Mouse (Mus musculus): ENCODE measurements around the gene Tgfbr2. TPM values are rescaled to one million over a fixed set of nuclear protein-coding genes. Genes with fewer than 3 reads are reported as not detected.

Gene Tgfbr2
- polyA plus RNA-seq (2014; fragmentation: Nextera tagmentation; extraction: Ambion mirVana): 12.4 and 13.8 TPM in 2 replicates

GRCm38 (mm10) chr9:116174481-116175461 is at the start of gene Tgfbr2:
Gene Tgfbr2 (minus strand): TSS chr9:116175360.
- Histone ChIP-seq H3K9ac (ENCODE audit: low read depth, low read length) (peak within 1 kb of the TSS; percentile 92), H3K4me2 (peak within 1 kb of the TSS; percentile 81), H3K36me3 (ENCODE audit: control insufficient read depth, insufficient read depth, low read length) (no peaks in the 10 kb centered on the region), H3K27ac (ENCODE audit: low read depth, low read length) (peak within 1 kb of the TSS; percentile 88), H3K27me3 (ENCODE audit: control insufficient read depth, insufficient read depth, low read length) (no peaks in the 10 kb centered on the region), H3K9me3 (replicated peaks; ENCODE audit: control insufficient read depth, low read length) (no peaks in the 10 kb centered on the region), H3K4me1 (ENCODE audit: control insufficient read depth, insufficient read depth, low read length) (no peaks in the 10 kb centered on the region), H3K4me3 (ENCODE audit: low read depth, low read length) (peak within 1 kb of the TSS; percentile 79)
- ATAC-seq (replicated peaks; ENCODE audit: insufficient number of reproducible peaks, low FRiP score, low TSS enrichment): peak; percentile 83
- under 1% methylated on average over 90 of the region's 90 CpGs for WGBS (ENCODE audit: insufficient replicate concordance)

GRCm38 (mm10) chr9:116223368-116223767 is 48.2 kb upstream of the Tgfbr2 start:
- ATAC-seq (replicated peaks; ENCODE audit: insufficient number of reproducible peaks, low FRiP score, low TSS enrichment): no peak
- H3K27ac ChIP-seq (ENCODE audit: low read depth, low read length): no peak overlapping the region
- 66% methylated on average over 6 of the region's 6 CpGs for WGBS (ENCODE audit: insufficient replicate concordance)
- no peaks in the 10 kb centered on the region for H3K27me3 ChIP-seq (ENCODE audit: control insufficient read depth, insufficient read depth, low read length)
- H3K9me3 ChIP-seq (replicated peaks; ENCODE audit: control insufficient read depth, low read length): no peaks in the 10 kb centered on the region
- no peak overlapping the region for H3K4me3 ChIP-seq (ENCODE audit: low read depth, low read length)
- H3K4me1 ChIP-seq (ENCODE audit: control insufficient read depth, insufficient read depth, low read length): peaks cover 7% of the 10 kb centered on the region; the same call in 1 of the 2 replicates
- no peak overlapping the region for H3K9ac ChIP-seq (ENCODE audit: low read depth, low read length)
- H3K36me3 ChIP-seq (ENCODE audit: control insufficient read depth, insufficient read depth, low read length): no peaks in the 10 kb centered on the region
- no peak overlapping the region for H3K4me2 ChIP-seq

GRCm38 (mm10) chr9:116222643-116223042 is 47.5 kb upstream of the Tgfbr2 start:
- 74% methylated on average over 5 of the region's 5 CpGs for WGBS (ENCODE audit: insufficient replicate concordance)
- Histone ChIP-seq H3K27ac (ENCODE audit: low read depth, low read length) (no peak overlapping the region), H3K9ac (ENCODE audit: low read depth, low read length) (no peak overlapping the region), H3K4me1 (ENCODE audit: control insufficient read depth, insufficient read depth, low read length) (peaks cover 7% of the 10 kb centered on the region; the same call in 1 of the 2 replicates), H3K36me3 (ENCODE audit: control insufficient read depth, insufficient read depth, low read length) (no peaks in the 10 kb centered on the region), H3K4me2 (no peak overlapping the region), H3K4me3 (ENCODE audit: low read depth, low read length) (no peak overlapping the region), H3K27me3 (ENCODE audit: control insufficient read depth, insufficient read depth, low read length) (no peaks in the 10 kb centered on the region), H3K9me3 (replicated peaks; ENCODE audit: control insufficient read depth, low read length) (no peaks in the 10 kb centered on the region)
- no peak for ATAC-seq (replicated peaks; ENCODE audit: insufficient number of reproducible peaks, low FRiP score, low TSS enrichment)

GRCm38 (mm10) chr9:116222000-116222399 is 46.8 kb upstream of the Tgfbr2 start:
- 70% methylated on average over 11 of the region's 11 CpGs for WGBS (ENCODE audit: insufficient replicate concordance)
- H3K9ac ChIP-seq (ENCODE audit: low read depth, low read length): no peak overlapping the region
- H3K36me3 ChIP-seq (ENCODE audit: control insufficient read depth, insufficient read depth, low read length): no peaks in the 10 kb centered on the region
- H3K4me1 ChIP-seq (ENCODE audit: control insufficient read depth, insufficient read depth, low read length): peaks cover 3% of the 10 kb centered on the region; the same call in 1 of the 2 replicates
- ATAC-seq (replicated peaks; ENCODE audit: insufficient number of reproducible peaks, low FRiP score, low TSS enrichment): no peak
- no peaks in the 10 kb centered on the region for H3K9me3 ChIP-seq (replicated peaks; ENCODE audit: control insufficient read depth, low read length)
- no peak overlapping the region for H3K4me3 ChIP-seq (ENCODE audit: low read depth, low read length)
- H3K27ac ChIP-seq (ENCODE audit: low read depth, low read length): no peak overlapping the region
- no peak overlapping the region for H3K4me2 ChIP-seq
- no peaks in the 10 kb centered on the region for H3K27me3 ChIP-seq (ENCODE audit: control insufficient read depth, insufficient read depth, low read length)

- Histone ChIP-seq H3K4me1 (ENCODE audit: control insufficient read depth, insufficient read depth, low read length) (peaks cover 3% of the 10 kb centered on the region; the same call in 1 of the 2 replicates), H3K27ac (ENCODE audit: low read depth, low read length) (no peak overlapping the region)
- no peak for ATAC-seq (replicated peaks; ENCODE audit: insufficient number of reproducible peaks, low FRiP score, low TSS enrichment)
Observed at GRCm38 (mm10) chr9:116221565-116221964, 46.4 kb upstream of the Tgfbr2 start.

GRCm38 (mm10) chr9:116220616-116221015 is 45.5 kb upstream of the Tgfbr2 start:
- no peak for ATAC-seq (replicated peaks; ENCODE audit: insufficient number of reproducible peaks, low FRiP score, low TSS enrichment)
- Histone ChIP-seq H3K4me2 (no peak overlapping the region), H3K27ac (ENCODE audit: low read depth, low read length) (no peak overlapping the region), H3K9me3 (replicated peaks; ENCODE audit: control insufficient read depth, low read length) (no peaks in the 10 kb centered on the region), H3K4me1 (ENCODE audit: control insufficient read depth, insufficient read depth, low read length) (peaks cover 3% of the 10 kb centered on the region; the same call in 1 of the 2 replicates), H3K9ac (ENCODE audit: low read depth, low read length) (no peak overlapping the region), H3K4me3 (ENCODE audit: low read depth, low read length) (no peak overlapping the region), H3K27me3 (ENCODE audit: control insufficient read depth, insufficient read depth, low read length) (no peaks in the 10 kb centered on the region), H3K36me3 (ENCODE audit: control insufficient read depth, insufficient read depth, low read length) (no peaks in the 10 kb centered on the region)
- WGBS (ENCODE audit: insufficient replicate concordance): 91% methylated on average over 6 of the region's 6 CpGs

More at GRCm38 (mm10) chr9:116221565-116221964, 46.4 kb upstream of the Tgfbr2 start:
- H3K9ac ChIP-seq (ENCODE audit: low read depth, low read length): no peak overlapping the region
- no peak overlapping the region for H3K4me2 ChIP-seq
- H3K9me3 ChIP-seq (replicated peaks; ENCODE audit: control insufficient read depth, low read length): no peaks in the 10 kb centered on the region
- WGBS (ENCODE audit: insufficient replicate concordance): 83% methylated on average over 6 of the region's 6 CpGs
- H3K36me3 ChIP-seq (ENCODE audit: control insufficient read depth, insufficient read depth, low read length): no peaks in the 10 kb centered on the region
- H3K27me3 ChIP-seq (ENCODE audit: control insufficient read depth, insufficient read depth, low read length): no peaks in the 10 kb centered on the region
- H3K4me3 ChIP-seq (ENCODE audit: low read depth, low read length): no peak overlapping the region

GRCm38 (mm10) chr9:116220159-116220515 is 45.0 kb upstream of the Tgfbr2 start:
- H3K36me3 ChIP-seq (ENCODE audit: control insufficient read depth, insufficient read depth, low read length): no peaks in the 10 kb centered on the region
- no peak overlapping the region for H3K9ac ChIP-seq (ENCODE audit: low read depth, low read length)
- WGBS (ENCODE audit: insufficient replicate concordance): 88% methylated on average over 4 of the region's 4 CpGs
- H3K27ac ChIP-seq (ENCODE audit: low read depth, low read length): no peak overlapping the region
- no peaks in the 10 kb centered on the region for H3K9me3 ChIP-seq (replicated peaks; ENCODE audit: control insufficient read depth, low read length)
- no peak for ATAC-seq (replicated peaks; ENCODE audit: insufficient number of reproducible peaks, low FRiP score, low TSS enrichment)
- no peak overlapping the region for H3K4me2 ChIP-seq
- no peak overlapping the region for H3K4me3 ChIP-seq (ENCODE audit: low read depth, low read length)
- H3K27me3 ChIP-seq (ENCODE audit: control insufficient read depth, insufficient read depth, low read length): no peaks in the 10 kb centered on the region
- peaks cover 3% of the 10 kb centered on the region; the same call in 1 of the 2 replicates for H3K4me1 ChIP-seq (ENCODE audit: control insufficient read depth, insufficient read depth, low read length)

- H3K27ac ChIP-seq (ENCODE audit: low read depth, low read length): no peak overlapping the region
- no peak for ATAC-seq (replicated peaks; ENCODE audit: insufficient number of reproducible peaks, low FRiP score, low TSS enrichment)
Observed at GRCm38 (mm10) chr9:116219234-116220158, 44.3 kb upstream of the Tgfbr2 start.

More at GRCm38 (mm10) chr9:116219234-116220158, 44.3 kb upstream of the Tgfbr2 start:
- H3K9ac ChIP-seq (ENCODE audit: low read depth, low read length): no peak overlapping the region
- no peaks in the 10 kb centered on the region for H3K36me3 ChIP-seq (ENCODE audit: control insufficient read depth, insufficient read depth, low read length)
- 81% methylated on average over 9 of the region's 9 CpGs for WGBS (ENCODE audit: insufficient replicate concordance)
- no peaks in the 10 kb centered on the region for H3K27me3 ChIP-seq (ENCODE audit: control insufficient read depth, insufficient read depth, low read length)
- H3K4me3 ChIP-seq (ENCODE audit: low read depth, low read length): no peak overlapping the region
- no peak overlapping the region for H3K4me2 ChIP-seq
- no peaks in the 10 kb centered on the region for H3K9me3 ChIP-seq (replicated peaks; ENCODE audit: control insufficient read depth, low read length)
- H3K4me1 ChIP-seq (ENCODE audit: control insufficient read depth, insufficient read depth, low read length): peaks cover 3% of the 10 kb centered on the region; the same call in 1 of the 2 replicates

Data from heart, embryonic 11.5 days (tissue).